Mouse (Mus musculus) ovary, adult 18-20 months (tissue): ENCODE results near the gene Gm45021.

Source experiments
- DNase-seq: peaks from one replicate; pipeline ENCODE4 v3.0.0; 2022; ENCODE audit warnings: low spot score, mixed read lengths

Gm45021 gene

GRCm38 (mm10) chr6:48572572-48573061, 16.8 kb upstream of the Gm45021 start, which contains the start of gene Rarres2:
Gene Rarres2, minus strand, starts transcription at chr6:48572789.
- peak; percentile 62 for DNase-seq

GRCm38 (mm10) chr6:48573280-48573679, 16.1 kb upstream of the Gm45021 start:
- no peak for DNase-seq

GRCm38 (mm10) chr6:48573981-48574380, 15.4 kb upstream of the Gm45021 start:
- no peak for DNase-seq

DNA sequence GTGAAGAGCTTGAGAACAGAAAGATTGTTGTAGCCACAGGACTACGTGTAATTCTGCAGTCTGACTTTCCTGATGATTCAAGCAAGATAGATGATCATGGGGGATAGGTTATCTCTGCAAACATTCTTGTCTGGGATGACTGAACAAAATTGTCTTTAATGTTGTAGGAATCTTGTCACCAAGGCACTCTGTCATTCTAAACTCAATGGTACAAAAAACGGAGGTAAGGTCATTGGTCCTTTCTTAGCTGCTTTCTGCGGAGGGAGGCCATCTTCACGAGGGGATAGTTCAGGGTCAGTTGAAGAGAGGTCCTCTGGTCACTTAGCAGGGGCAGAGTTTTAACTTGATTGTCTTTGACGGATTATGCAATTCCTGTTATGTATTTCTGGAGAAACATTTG, 10.7 kb upstream of the Gm45021 start:
- DNase-seq = no peak

DNA sequence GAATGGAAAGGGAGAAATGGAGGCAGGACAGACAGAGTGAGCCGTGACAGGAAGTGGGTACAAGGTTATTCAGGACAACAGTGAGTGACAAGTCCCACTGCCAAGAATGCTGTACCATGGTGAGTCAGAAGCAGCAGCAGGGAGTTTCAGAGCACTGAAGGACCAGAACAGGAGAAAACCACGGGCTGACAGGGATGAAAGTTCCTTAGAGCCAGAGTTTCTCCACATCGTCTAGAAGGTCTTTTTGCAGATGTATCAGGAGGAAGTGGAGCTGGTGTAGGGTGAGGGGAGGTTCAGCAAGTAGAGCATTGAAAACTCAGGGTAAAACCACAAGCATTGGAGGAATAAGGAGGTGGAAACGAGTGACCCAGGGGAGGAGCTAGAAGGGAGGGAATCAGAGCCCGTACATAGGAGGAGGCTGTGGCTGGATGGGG, 10.2 kb upstream of the Gm45021 start:
- DNase-seq = no peak

DNA sequence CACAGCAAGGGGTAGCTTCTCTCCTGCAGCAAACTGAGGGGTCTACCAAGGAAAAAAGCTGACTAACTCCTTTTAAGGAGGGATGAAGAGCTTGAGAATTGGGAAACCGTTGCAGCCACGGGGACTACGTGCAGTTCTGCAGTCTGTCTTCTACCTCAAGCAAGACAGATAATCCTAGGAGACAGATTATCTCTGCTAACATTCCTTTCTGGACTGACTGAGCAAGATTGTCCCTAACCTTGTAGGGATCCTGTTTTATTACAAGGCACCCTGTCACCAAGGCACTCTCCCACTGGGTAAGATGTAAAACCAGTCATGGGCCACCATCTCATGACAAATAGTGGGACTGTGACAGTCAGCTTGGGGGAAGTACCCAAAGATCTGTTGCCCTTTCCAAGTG, 8.2 kb upstream of the Gm45021 start:
- no peak for DNase-seq

DNA sequence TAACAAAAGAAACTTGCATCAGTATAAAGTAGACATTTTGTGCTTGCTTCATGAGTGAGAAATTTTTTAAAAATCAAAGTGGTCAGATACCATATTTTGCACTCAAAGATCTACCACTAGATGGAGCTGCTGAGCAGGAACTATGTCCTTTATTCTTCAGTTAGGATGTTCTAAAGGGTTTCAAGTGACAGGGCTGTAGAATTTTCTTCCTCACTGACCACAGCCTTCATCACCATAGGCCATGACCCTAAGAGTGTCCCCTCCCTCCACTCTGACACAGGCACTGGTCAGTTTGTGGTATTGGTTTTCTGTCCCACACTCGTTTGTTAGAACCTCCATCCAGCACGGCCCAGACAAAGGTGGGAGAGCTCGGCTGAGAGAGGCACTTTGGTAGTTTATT, 7.4 kb upstream of the Gm45021 start:
- DNase-seq = no peak

- DNase-seq = no peak
These were observed 1.9 kb downstream of the Gm45021 start for GRCm38 (mm10) chr6:48591221-48591845.

DNA sequence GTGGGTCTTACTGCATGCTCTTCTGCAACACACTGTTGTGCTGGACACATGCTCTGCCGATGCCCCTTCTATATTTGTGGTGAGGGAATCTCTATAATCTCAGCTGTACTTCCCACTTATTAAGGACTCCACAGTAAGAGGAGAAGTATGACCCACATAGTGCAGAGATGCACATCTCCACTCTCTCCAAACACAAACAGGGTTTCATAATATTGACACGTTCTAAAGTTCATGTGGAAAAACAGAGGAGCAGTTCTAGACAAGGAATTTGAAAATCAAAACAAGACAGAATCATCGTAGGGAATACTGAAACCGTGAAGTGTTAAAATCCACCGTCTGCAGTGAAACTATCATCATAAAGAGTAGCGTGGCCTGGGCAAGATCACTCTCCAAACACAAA, 2.5 kb downstream of the Gm45021 start:
- no peak for DNase-seq

GRCm38 (mm10) chr6:48593158-48594042, 4.0 kb downstream of the Gm45021 start, which contains the start of the genes Repin1 and Gm44965:
Gene Repin1, plus strand, starts transcription at chr6:48593883.
Gene Gm44965, plus strand, starts transcription at chr6:48593941.
- DNase-seq = peak; percentile 91

GRCm38 (mm10) chr6:48594043-48594738, 4.8 kb downstream of the Gm45021 start:
- DNase-seq = no peak

GRCm38 (mm10) chr6:48595278-48595677, 5.9 kb downstream of the Gm45021 start:
- DNase-seq = no peak

DNA sequence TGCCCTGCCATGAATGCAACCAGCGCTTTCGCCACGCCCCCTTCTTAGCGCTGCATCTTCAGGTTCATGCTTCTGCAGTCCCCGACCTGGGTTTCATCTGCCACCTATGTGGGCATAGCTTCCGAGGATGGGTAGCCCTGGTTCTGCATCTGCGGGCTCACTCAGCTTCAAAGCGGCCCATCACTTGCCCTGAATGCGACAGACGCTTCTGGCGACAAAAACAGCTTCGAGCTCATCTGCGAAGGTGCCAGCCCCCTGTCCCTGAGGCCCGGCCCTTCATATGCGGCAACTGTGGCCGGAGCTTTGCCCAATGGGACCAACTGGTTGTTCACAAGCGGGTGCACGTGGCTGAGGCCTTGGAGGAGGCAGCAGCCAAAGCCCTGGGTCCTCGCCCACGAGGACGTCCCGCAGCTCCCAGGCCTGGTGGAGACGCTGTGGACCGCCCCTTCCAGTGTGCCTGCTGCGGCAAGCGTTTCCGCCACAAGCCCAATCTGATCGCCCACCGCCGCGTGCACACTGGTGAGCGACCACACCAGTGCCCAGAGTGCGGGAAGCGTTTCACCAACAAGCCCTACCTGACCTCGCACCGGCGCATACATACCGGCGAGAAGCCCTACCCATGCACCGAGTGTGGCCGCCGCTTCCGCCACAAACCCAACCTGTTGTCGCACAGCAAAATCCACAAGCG, 7.3 kb downstream of the Gm45021 start:
- DNase-seq = no peak

- DNase-seq = no peak
These were observed 7.8 kb downstream of the Gm45021 start for GRCm38 (mm10) chr6:48597233-48597625.

GRCm38 (mm10) chr6:48600594-48600993, 11.2 kb downstream of the Gm45021 start:
- no peak for DNase-seq

GRCm38 (mm10) chr6:48601271-48602079, 12.1 kb downstream of the Gm45021 start, which contains the start of gene Zfp775:
Gene Zfp775, plus strand, starts transcription at chr6:48602063.
- DNase-seq = peak; percentile 96

- no peak for DNase-seq
These were observed 12.8 kb downstream of the Gm45021 start for GRCm38 (mm10) chr6:48602080-48602741.

- no peak for DNase-seq
These were observed 18.7 kb downstream of the Gm45021 start for GRCm38 (mm10) chr6:48608124-48608523.

GRCm38 (mm10) chr6:48609512-48609911, 20.1 kb downstream of the Gm45021 start:
- DNase-seq = no peak

DNA sequence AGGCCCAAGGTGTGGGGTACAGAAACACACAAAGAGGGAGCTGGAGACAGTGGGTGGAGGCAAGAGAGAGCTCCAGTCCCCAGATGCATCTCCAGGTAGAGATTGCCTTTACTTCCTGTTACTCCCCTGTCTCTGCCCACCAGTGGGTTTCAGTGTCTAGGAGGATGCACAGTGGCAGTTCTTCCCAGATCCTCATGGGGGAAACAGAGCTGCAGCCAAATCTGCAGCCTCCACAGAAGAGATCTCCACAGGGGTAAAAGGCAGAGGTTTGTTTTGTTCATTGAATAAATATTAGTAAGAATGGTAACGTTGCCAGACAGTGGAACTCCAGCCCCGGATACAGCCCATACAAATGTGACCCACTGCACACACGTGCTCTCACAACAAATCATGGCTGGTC, 21.2 kb downstream of the Gm45021 start:
- DNase-seq = no peak
